Comparison of ENCODE assay signal across 8 mouse cellular contexts in the genomic region with DNA sequence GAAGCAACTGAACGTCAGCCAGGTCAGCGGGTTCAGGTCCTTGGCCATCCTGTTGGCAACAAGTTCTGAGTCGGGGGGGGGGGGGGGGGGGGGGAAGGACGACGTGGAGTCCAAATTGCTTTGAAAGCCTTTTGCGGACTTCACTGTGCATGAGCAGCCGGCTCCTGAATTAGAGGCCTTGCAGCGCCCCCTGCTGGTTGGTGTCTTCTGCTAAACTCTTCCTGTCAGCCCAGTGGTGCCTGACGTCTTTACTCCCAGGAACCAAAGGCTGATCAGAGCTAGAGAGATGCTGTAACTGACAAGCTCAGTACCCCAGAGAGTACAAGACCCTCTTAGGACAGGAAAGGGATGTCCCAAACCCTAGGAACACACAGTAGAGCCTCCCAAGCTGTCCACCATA. TPM values are rescaled to one million over a fixed set of nuclear protein-coding genes. Genes with fewer than 3 reads are reported as not detected.
DNase-seq lines count a peak whose midpoint lies in the region; ATAC-seq and TF ChIP-seq lines count a peak whose summit lies in the region.

No protein-coding gene starts in this region.

- H3K27me3 ChIP-seq in lung, postnatal 0 days (replicated peaks; ENCODE audit: insufficient read depth, low read length), result 0 out of 2 replicates have a peak, but pooled peaks cover 5% of the 10 kb centered on the region

- H3K4me2 ChIP-seq in lung, postnatal 0 days (replicated peaks; ENCODE audit: low read depth, low read length), result no peak overlapping the region

- 0 out of 2 replicates have a peak, but pooled peaks have one; percentile 20 for ATAC-seq in erythroblast, adult 5-6 weeks (replicated peaks; ENCODE audit: low FRiP score, poor library complexity, severe bottlenecking)
- peak; percentile 48; the same call in 1 of the 2 replicates for ATAC-seq in lung, postnatal 0 days

- H3K27ac ChIP-seq in layer of hippocampus, adult 2 months, result no peak overlapping the region
- no peak overlapping the region for H3K27ac ChIP-seq in lung, postnatal 0 days (ENCODE audit: low read length)

- 1% methylated on average over 6 of the region's 9 CpGs for WGBS in lung, postnatal 0 days

- no peak for TF ChIP-seq EP300 in lung, postnatal 0 days (IDR thresholded peaks at IDR 0.05)

- no peak overlapping the region for H3K9ac ChIP-seq in lung, postnatal 0 days (replicated peaks; ENCODE audit: low read depth)

- DNase-seq in MN1 (ENCODE audit: low spot score), result peak; percentile 81
- peak; percentile 55 for DNase-seq in brain, embryonic 18.5 days (ENCODE audit: low read depth, low spot score)
- DNase-seq in heart, postnatal 10 days, result peak; percentile 77 to 93
- peak; percentile 82 to 94 for DNase-seq in layer of hippocampus, adult 2 months (ENCODE audit: low spot score in 2 of 2)
- DNase-seq in lung, postnatal 0 days (ENCODE audit: low spot score), result peak; percentile 85
- peak; percentile 71 to 80 for DNase-seq in right cerebral cortex, postnatal 36 days (ENCODE audit: low spot score in 2 of 2)
- peak; percentile 68 to 82 for DNase-seq in urinary bladder, postnatal 36 days (ENCODE audit: low spot score in 2 of 2)

- peak; percentile 79 for TF ChIP-seq CTCF in layer of hippocampus, adult 2 months (conservative IDR thresholded peaks at IDR 0.05)
- TF ChIP-seq CTCF in lung, postnatal 0 days (IDR thresholded peaks at IDR 0.05), result peak; percentile 84

- H3K4me1 ChIP-seq in lung, postnatal 0 days (ENCODE audit: insufficient read depth, low read depth, low read length), result no peaks in the 10 kb centered on the region

- intact Hi-C loops in heart, postnatal 10 days (cut with DNase I), result loop anchor here (1.0 to 2.0 kb wide), 2 partner anchors 319 to 416 kb away; no protein-coding TSS in a partner anchor

- no peak overlapping the region for H3K4me3 ChIP-seq in layer of hippocampus, adult 2 months
- no peak overlapping the region for H3K4me3 ChIP-seq in lung, postnatal 0 days (ENCODE audit: low read depth, low read length)

- no peaks in the 10 kb centered on the region for H3K9me3 ChIP-seq in lung, postnatal 0 days (ENCODE audit: low read length)

- H3K36me3 ChIP-seq in lung, postnatal 0 days (ENCODE audit: insufficient read depth, low read length), result no peaks in the 10 kb centered on the region

RNA-seq across cellular contexts. Expression of a gene that starts 43.7 kb away (rescaled TPM):
- 1.7 TPM in 1 of 2 replicates, not detected in the other for total RNA-seq in erythroblast, adult 5-6 weeks (2015; ENCODE audit: low replicate concordance)
- total RNA-seq in erythroblast, adult 5-6 weeks (2017; ENCODE audit: low replicate concordance), result 0.98 and 2.0 TPM in 2 replicates
- 10 to 100 TPM; 47.4 to 55.5 TPM for total RNA-seq in heart, postnatal 10 days (2021)
- total RNA-seq in layer of hippocampus, adult 2 months (2021), result 100 to 1,000 TPM; 140 to 165 TPM
- 18.8 and 19.8 TPM in 2 replicates for polyA plus RNA-seq in lung, postnatal 0 days (2015; fragmentation: Nextera tagmentation; extraction: Ambion mirVana)

Comparison
In these comparisons a context has a peak if more than half of its experiments do, and no peak if none do; other contexts are left out.
1. RNA of a gene that starts 43.7 kb away (total RNA-seq): 140 to 165 TPM in layer of hippocampus, adult 2 months and 47.4 to 55.5 TPM in heart, postnatal 10 days; 0.98 to 2.0 TPM in erythroblast, adult 5-6 weeks; every median in the first group is over 10 times any median in the second.
2. Peak in every context shown above with its lines, with median percentiles within 50 percentile points of each other: DNase-seq.